Mouse (Mus musculus) heart, postnatal 0 days (tissue): ENCODE measurements around the gene Igf1r. TPM values are rescaled to one million over a fixed set of nuclear protein-coding genes. Genes with fewer than 3 reads are reported as not detected.

ENCODE experiments used
- ATAC-seq: fragments of 200-750 bp; cut with Nextera tagmentation; 2 replicates; pipeline ENCODE4 v1.8.0; 2017; ENCODE audit warnings: low read depth, moderate number of reproducible peaks, moderate library complexity; ENCODE audit not compliant: insufficient read depth
- DNase-seq: peaks from one replicate; pipeline ENCODE4 v3.0.0-alpha.2; 2016; ENCODE audit warnings: low spot score
- H3K27ac ChIP-seq: fragments of 300-500 bp; sonication (generic); 2 replicates; pipeline ENCODE4 v1.5.1; 2014; ENCODE audit warnings: low read depth, mild to moderate bottlenecking
- H3K27me3 ChIP-seq: fragments of 300-500 bp; sonication (generic); 2 replicates; pipeline ENCODE4 v1.6.1; 2014; ENCODE audit warnings: low read length, mixed read lengths; ENCODE audit not compliant: control insufficient read depth, insufficient read depth
- H3K36me3 ChIP-seq: fragments of 300-500 bp; sonication (generic); replicated peaks from 2 replicates; pipeline ENCODE4 v1.6.1; 2014; ENCODE audit warnings: low read length, mixed read lengths; ENCODE audit not compliant: control insufficient read depth, insufficient read depth
- H3K4me1 ChIP-seq: fragments of 300-500 bp; sonication (generic); 2 replicates; pipeline ENCODE4 v1.6.1; 2014; ENCODE audit warnings: antibody characterized with exemption; ENCODE audit not compliant: control insufficient read depth, insufficient read depth
- H3K4me2 ChIP-seq: fragments of 300-500 bp; sonication (generic); 2 replicates; pipeline ENCODE4 v1.6.1; 2014; ENCODE audit warnings: low read depth, mild to moderate bottlenecking, low read length, moderate library complexity
- H3K4me3 ChIP-seq: fragments of 300-500 bp; sonication (generic); 2 replicates; pipeline ENCODE4 v1.5.1; 2014; ENCODE audit warnings: low read depth, low read length
- H3K9ac ChIP-seq: fragments of 300-500 bp; sonication (generic); replicated peaks from 2 replicates; pipeline ENCODE4 v1.6.1; 2014; ENCODE audit warnings: low read depth, low read length, mixed read lengths
- H3K9me3 ChIP-seq: fragments of 300-500 bp; sonication (generic); replicated peaks from 2 replicates; pipeline ENCODE4 v1.6.1; 2016; ENCODE audit warnings: low read length; ENCODE audit not compliant: control insufficient read depth
- CTCF ChIP-seq: IDR thresholded peaks from 2 replicates; pipeline ENCODE4 v1.5.1; 2016; ENCODE audit warnings: antibody characterized with exemption, control low read depth, low read depth
- EP300 ChIP-seq: IDR thresholded peaks from 2 replicates; pipeline ENCODE4 v1.6.1; 2016; ENCODE audit warnings: antibody characterized with exemption, low read depth
- WGBS: fragments of 180-500 bp; shearing (Covaris S2); extraction: QIAGEN DNeasy Blood & Tissue Kit; methylation state at CpG from one replicate; pipeline ENCODE4 v1.1.7; 2014; 5-methylcytosine and 5-hydroxymethylcytosine counted together
- polyA plus RNA-seq: library from polyadenylated mRNA; unstranded; fragments of >200 nt; fragmentation: Nextera tagmentation; extraction: Ambion mirVana; gene quantifications from 2 replicates; pipeline ENCODE4 v1.2.1, GENCODE M21; 2015
- total RNA-seq: library from RNA; depleted of rRNA; stranded (reverse); fragments of >200 nt; gene quantifications from 2 replicates; pipeline ENCODE4 v1.2.3, GENCODE M21; 2014; ENCODE audit warnings: low replicate concordance

Igf1r gene
- total and polyA plus RNA-seq, 2 experiments from 2014 or later = 8.8 to 41.8 TPM

DNA sequence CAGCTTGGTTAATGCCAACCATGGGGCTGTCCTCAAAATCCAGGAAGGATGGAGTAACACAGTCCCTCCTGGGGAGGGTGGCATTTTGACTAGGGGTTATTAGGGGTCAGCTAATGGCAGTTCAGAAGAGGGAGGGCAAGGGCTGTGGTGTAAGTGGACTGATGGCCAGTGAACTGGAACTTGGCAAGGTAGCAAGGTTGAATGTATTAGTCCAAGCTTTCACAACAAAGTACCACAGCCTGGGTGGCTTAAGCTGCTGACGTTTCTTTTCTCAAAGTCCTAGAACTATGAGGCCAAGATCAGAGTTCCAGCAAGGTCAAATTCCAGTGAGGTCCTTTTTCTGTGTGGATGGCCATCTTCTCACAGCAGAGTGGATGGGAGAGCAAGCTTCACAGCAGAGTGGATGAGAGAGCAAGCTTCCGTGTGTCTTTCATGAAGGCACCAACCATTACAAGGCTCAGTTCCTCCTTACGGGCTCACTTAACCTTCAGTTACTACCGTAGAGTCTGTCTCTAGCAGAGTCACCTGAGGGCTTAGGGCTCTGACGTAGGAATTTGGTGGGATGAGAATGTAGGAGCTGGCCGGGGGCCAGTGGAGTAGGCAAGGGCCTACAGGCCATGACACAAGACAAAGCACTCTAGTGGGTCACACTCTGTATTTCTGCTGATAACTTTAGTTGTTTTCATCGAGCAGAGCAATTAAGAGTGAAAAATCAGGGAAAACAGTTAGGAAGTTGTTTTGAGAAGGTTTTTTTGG, 144.6 kb downstream of the Igf1r start:
- Histone ChIP-seq H3K27me3 (no peaks in the 10 kb centered on the region), H3K27ac (no peak overlapping the region), H3K4me1 (peaks cover 32% of the 10 kb centered on the region), H3K4me3 (no peak overlapping the region), H3K9ac (no peak overlapping the region), H3K9me3 (no peaks in the 10 kb centered on the region), H3K4me2 (no peak overlapping the region), H3K36me3 (no peaks in the 10 kb centered on the region)
- WGBS = 59% methylated on average over 7 of the region's 7 CpGs
- no peak for TF ChIP-seq CTCF
- TF ChIP-seq EP300 = no peak
- DNase-seq = no peak
- peak; percentile 34; the same call in 1 of the 2 replicates for ATAC-seq

DNA sequence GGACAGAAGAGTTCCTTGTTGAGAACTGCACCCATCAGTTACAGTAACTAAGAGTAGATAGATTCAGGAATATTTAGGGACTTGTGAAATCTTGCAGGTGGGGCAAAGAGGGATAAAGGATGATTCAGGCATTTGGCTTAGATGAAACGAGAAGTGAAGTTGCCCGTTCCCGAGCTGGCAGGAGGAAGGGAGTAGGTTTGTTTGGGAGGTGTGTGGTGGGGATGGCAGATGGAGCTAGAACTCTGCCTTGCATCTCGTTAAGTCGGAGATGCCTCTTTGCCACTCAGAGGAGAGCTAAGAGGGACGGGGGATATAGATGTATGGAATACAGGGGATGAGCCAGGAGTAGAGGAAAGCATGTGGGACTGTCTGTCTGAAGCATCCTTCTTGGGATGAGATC, 145.5 kb downstream of the Igf1r start:
- H3K9me3 ChIP-seq = no peaks in the 10 kb centered on the region
- H3K9ac ChIP-seq = no peak overlapping the region
- TF ChIP-seq EP300 (no peak), CTCF (no peak)
- ATAC-seq (no peak), DNase-seq (no peak)
- WGBS = 93% methylated on average over 6 of the region's 6 CpGs
- H3K4me3 ChIP-seq = no peak overlapping the region
- H3K4me2 ChIP-seq = no peak overlapping the region
- no peaks in the 10 kb centered on the region for H3K27me3 ChIP-seq
- peaks cover 35% of the 10 kb centered on the region for H3K4me1 ChIP-seq
- no peak overlapping the region for H3K27ac ChIP-seq
- no peaks in the 10 kb centered on the region for H3K36me3 ChIP-seq

DNA sequence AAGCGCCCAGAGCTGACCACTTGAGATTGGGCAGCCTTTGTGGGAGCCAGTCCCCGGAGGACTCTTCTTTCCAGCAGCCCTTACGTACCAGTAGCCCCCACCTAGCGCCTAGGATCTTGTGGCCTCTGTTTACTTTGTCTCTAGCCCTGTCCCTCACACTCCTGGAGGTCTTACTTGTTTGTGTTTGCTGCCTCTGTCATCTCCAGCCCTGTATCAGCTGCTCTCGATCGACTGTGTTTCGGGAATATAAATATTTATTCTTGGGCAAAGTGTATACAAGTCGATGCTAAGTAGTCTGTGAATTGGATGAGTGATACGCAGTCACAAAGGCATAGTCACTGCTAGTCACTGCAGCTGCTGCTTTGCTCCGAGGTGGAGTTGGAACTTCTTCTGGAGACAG, 147.8 kb downstream of the Igf1r start:
- TF ChIP-seq CTCF (no peak), EP300 (no peak)
- no peaks in the 10 kb centered on the region for H3K36me3 ChIP-seq
- H3K4me3 ChIP-seq = no peak overlapping the region
- H3K9me3 ChIP-seq = no peaks in the 10 kb centered on the region
- H3K4me2 ChIP-seq = no peak overlapping the region
- DNase-seq (no peak), ATAC-seq (no peak)
- no peak overlapping the region for H3K27ac ChIP-seq
- no peaks in the 10 kb centered on the region for H3K27me3 ChIP-seq
- 82% methylated on average over 10 of the region's 10 CpGs for WGBS
- peaks cover 34% of the 10 kb centered on the region for H3K4me1 ChIP-seq
- H3K9ac ChIP-seq = no peak overlapping the region

DNA sequence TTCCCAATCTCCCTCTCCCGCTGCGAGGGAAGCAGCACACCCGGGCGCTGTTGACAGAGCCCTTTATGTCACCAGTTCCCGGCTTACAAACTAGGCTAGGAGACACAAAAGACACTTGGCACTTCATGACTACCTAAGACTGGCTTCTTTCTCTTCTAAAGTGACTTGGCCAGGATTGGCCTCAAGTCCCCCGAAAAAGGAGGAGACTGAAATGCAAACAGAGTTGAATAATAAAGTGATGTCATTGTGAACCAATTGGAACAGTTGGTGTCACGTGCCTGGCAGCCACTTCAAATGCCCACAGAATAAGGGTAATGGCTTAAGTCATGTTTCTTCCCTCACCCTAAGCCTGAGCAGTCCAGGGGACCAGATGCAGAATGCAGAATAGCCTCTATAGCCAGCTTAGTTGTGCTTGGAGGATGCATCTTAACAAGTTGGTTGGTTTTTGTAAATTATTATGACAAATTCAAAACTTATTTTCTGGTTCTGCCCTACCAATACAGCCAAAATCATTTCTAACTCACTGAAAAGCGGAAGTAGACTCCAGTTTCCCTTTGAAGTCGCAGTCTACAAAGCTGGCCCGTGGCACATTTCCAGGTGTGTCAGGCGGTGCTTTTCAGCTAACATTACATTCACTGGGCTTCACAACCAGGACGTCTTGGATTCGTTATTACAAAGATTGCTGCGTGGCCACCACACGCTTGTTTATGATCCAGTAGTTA, 150.0 kb downstream of the Igf1r start:
- WGBS = 61% methylated on average over 15 of the region's 15 CpGs
- DNase-seq (no peak), ATAC-seq (no peak; the same call in 1 of the 2 replicates)
- no peaks in the 10 kb centered on the region for H3K27me3 ChIP-seq
- H3K9ac ChIP-seq = no peak overlapping the region
- H3K4me2 ChIP-seq = no peak overlapping the region
- no peaks in the 10 kb centered on the region for H3K36me3 ChIP-seq
- no peak overlapping the region for H3K4me3 ChIP-seq
- H3K9me3 ChIP-seq = no peaks in the 10 kb centered on the region
- H3K27ac ChIP-seq = no peak overlapping the region
- H3K4me1 ChIP-seq = 0 out of 2 replicates have a peak, but pooled peaks cover 16% of the 10 kb centered on the region
- TF ChIP-seq EP300 = no peak
- TF ChIP-seq CTCF = no peak

- no peak for ATAC-seq
- H3K4me3 ChIP-seq = no peak overlapping the region
- no peak overlapping the region for H3K9ac ChIP-seq
- no peak for DNase-seq
- H3K4me2 ChIP-seq = no peak overlapping the region
- no peaks in the 10 kb centered on the region for H3K36me3 ChIP-seq
- H3K9me3 ChIP-seq = no peaks in the 10 kb centered on the region
- H3K4me1 ChIP-seq = 0 out of 2 replicates have a peak, but pooled peaks cover 16% of the 10 kb centered on the region
- H3K27me3 ChIP-seq = no peaks in the 10 kb centered on the region
- no peak overlapping the region for H3K27ac ChIP-seq
- 35% methylated on average over 2 of the region's 2 CpGs for WGBS
- TF ChIP-seq CTCF (no peak), EP300 (no peak)
Observed at GRCm38 (mm10) chr7:68103178-68103530, 150.5 kb downstream of the Igf1r start.
